Mouse (Mus musculus) bone marrow macrophage, adult 2 months (primary cell): ENCODE data around the gene Sorcs1. TPM values are rescaled to one million over a fixed set of nuclear protein-coding genes. Genes with fewer than 3 reads are reported as not detected.

Experiments used
- H3K27ac ChIP-seq: 2 replicates; pipeline ENCODE4 v1.5.1; 2012; ENCODE audit warnings: low read depth, low read length; ENCODE audit not compliant: insufficient read depth
- H3K4me1 ChIP-seq: 2 replicates; pipeline ENCODE4 v1.6.1; 2012; ENCODE audit warnings: low read length; ENCODE audit not compliant: control insufficient read depth, insufficient read depth
- H3K4me3 ChIP-seq: 2 replicates; pipeline ENCODE4 v1.5.1; 2012; ENCODE audit warnings: mild to moderate bottlenecking, low read length, moderate library complexity; ENCODE audit not compliant: insufficient read depth
- CTCF ChIP-seq: IDR thresholded peaks from 2 replicates; pipeline ENCODE4 v1.5.1; 2012; ENCODE audit warnings: low read depth, mild to moderate bottlenecking, low read length, moderate library complexity
- POLR2A ChIP-seq: IDR thresholded peaks from 2 replicates; pipeline ENCODE4 v1.6.1; 2012; ENCODE audit warnings: mild to moderate bottlenecking, low read depth, low read length, borderline replicate concordance
- polyA plus RNA-seq: library from polyadenylated mRNA; stranded (reverse); fragments of >200 nt; gene quantifications from 2 replicates; pipeline ENCODE4 v1.2.4, GENCODE M21; 2012; ENCODE audit not compliant: missing spikeins, insufficient read depth, insufficient read length

The Sorcs1 gene
- polyA plus RNA-seq, 1 experiment, result not detected

DNA sequence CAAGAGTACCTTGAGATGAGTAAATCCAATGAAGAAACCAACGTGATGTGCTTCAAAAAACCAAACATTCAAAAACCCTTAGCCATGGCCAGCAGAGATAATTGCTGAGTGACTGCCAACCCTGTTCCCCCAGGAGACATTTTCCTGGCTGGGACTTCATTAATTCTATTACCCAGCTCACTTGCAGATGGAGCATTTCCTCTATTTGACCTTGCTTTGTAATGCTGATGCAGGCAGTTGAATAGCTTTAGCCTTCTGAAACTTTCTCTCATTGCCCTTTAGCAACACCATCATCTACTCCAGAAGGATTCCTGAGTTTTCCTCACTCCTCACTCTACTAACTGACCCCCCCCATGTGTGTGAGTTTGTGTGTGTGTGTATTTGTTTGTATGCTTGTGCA lies 34.6 kb downstream of the Sorcs1 start:
- H3K4me3 ChIP-seq, result no peak overlapping the region
- no peaks in the 10 kb centered on the region for H3K4me1 ChIP-seq
- H3K27ac ChIP-seq, result no peak overlapping the region
- TF ChIP-seq POLR2A, result no peak

DNA sequence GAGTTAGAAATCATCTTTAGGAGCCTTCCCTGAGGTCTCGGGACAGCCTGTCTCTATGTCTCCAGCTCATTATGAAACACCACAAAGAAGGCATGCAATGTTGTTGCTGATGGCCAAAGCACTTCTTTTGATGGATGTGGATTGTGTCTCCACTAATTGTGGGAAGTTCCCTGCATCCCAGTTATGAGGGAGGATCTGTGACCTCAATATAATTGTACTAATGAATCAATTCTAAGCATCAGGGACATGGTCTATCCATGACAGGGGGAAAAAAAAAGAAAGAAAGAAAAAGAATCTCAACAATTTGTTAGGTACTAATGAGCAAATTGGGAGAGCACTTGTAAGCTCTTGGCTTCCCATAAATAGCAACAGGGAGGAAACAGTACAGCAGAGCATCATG lies 36.3 kb downstream of the Sorcs1 start:
- Histone ChIP-seq H3K4me3 (no peak overlapping the region), H3K27ac (no peak overlapping the region), H3K4me1 (no peaks in the 10 kb centered on the region)
- no peak for TF ChIP-seq POLR2A
- TF ChIP-seq CTCF, result no peak

- Histone ChIP-seq H3K27ac (no peak overlapping the region), H3K4me1 (no peaks in the 10 kb centered on the region), H3K4me3 (no peak overlapping the region)
- TF ChIP-seq CTCF, result no peak
- TF ChIP-seq POLR2A, result no peak
Observed at GRCm38 (mm10) chr19:50640251-50641032, 38.0 kb downstream of the Sorcs1 start.

GRCm38 (mm10) chr19:50638176-50638575 lies 40.3 kb downstream of the Sorcs1 start:
- no peak for TF ChIP-seq POLR2A
- no peak for TF ChIP-seq CTCF
- Histone ChIP-seq H3K27ac (no peak overlapping the region), H3K4me3 (no peak overlapping the region), H3K4me1 (no peaks in the 10 kb centered on the region)

- Histone ChIP-seq H3K4me3 (no peak overlapping the region), H3K27ac (no peak overlapping the region), H3K4me1 (no peaks in the 10 kb centered on the region)
- TF ChIP-seq POLR2A, result no peak
- no peak for TF ChIP-seq CTCF
Observed at GRCm38 (mm10) chr19:50614013-50614412, 64.4 kb downstream of the Sorcs1 start.

DNA sequence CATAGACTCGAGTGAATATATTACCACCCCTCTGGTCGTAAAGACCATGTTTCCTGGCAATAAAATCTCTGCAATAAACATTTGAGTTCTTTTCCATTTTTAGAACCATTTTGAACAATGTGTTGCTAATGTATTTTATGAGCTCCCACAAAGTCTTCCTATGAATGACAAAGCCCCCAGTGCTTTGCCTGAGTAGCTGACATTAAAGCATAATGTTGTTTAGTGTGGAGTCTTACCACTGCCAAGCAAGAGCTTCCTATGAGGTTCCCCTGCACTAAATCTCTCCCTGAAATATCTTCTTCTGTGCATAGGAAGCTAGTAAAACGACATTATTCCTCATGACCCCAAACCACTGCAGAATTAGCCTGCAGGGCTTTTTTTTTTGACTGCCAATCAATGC lies 66.8 kb downstream of the Sorcs1 start:
- TF ChIP-seq POLR2A (no peak), CTCF (no peak)
- no peaks in the 10 kb centered on the region for H3K4me1 ChIP-seq
- no peak overlapping the region for H3K4me3 ChIP-seq
- H3K27ac ChIP-seq, result no peak overlapping the region

DNA sequence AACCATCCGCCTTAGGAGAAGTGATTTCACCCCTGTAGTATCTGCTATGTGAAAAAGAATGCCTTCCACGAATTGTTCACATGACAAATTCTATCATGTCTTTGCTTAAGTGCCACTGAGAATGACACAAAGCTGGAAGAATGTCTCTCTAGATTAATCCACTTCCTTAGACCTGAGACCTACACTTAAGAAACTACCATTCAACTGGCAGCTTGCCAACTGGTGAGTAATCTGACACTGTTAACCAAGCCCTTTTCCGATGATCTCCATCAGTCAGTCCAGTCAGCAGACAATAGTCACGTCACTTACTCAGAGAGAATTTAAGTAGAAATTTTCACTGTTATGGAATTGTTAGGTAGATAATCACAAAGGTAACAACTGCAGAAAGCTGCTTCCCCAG lies 74.6 kb downstream of the Sorcs1 start:
- no peak overlapping the region for H3K27ac ChIP-seq
- H3K4me1 ChIP-seq, result no peaks in the 10 kb centered on the region
- no peak overlapping the region for H3K4me3 ChIP-seq
- TF ChIP-seq POLR2A (no peak), CTCF (no peak)

- H3K27ac ChIP-seq, result no peak overlapping the region
- no peak for TF ChIP-seq CTCF
- no peaks in the 10 kb centered on the region for H3K4me1 ChIP-seq
- no peak overlapping the region for H3K4me3 ChIP-seq
Observed at GRCm38 (mm10) chr19:50603380-50603779, 75.1 kb downstream of the Sorcs1 start.

- Histone ChIP-seq H3K4me1 (no peaks in the 10 kb centered on the region), H3K4me3 (no peak overlapping the region), H3K27ac (no peak overlapping the region)
- TF ChIP-seq POLR2A, result no peak
- TF ChIP-seq CTCF, result no peak
Observed at GRCm38 (mm10) chr19:50597300-50597699, 81.1 kb downstream of the Sorcs1 start.

DNA sequence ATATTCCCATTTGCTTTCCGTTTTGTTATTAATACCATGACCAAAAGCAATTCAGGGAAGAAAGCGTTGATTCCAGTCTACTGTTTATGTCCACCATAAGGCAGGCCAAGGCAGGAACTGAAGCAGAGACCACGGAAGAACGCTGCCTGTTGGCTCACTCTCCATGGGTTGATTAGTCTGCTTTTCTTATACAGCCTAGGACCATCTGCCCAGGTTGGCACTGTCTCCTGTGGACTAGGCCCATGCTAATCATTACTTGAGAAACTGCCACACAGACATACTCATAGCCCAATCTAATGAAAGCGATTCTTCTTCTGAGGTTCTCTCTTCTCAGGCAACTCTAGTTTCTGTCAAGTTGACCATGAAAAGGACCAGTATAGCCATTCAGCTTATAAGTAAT lies 92.3 kb downstream of the Sorcs1 start:
- TF ChIP-seq CTCF (no peak), POLR2A (no peak)
- Histone ChIP-seq H3K4me1 (no peaks in the 10 kb centered on the region), H3K4me3 (no peak overlapping the region), H3K27ac (no peak overlapping the region)
